Mouse (Mus musculus) MEL-GATA-1-ER (cell line): Measurements from ENCODE around the gene Htt.

Experiments used
- DNase-seq: peaks from one replicate; pipeline ENCODE4 v3.0.0-alpha.2; 2012; ENCODE audit warnings: low read depth; ENCODE audit errors: extremely low read depth

Gene Htt

DNA sequence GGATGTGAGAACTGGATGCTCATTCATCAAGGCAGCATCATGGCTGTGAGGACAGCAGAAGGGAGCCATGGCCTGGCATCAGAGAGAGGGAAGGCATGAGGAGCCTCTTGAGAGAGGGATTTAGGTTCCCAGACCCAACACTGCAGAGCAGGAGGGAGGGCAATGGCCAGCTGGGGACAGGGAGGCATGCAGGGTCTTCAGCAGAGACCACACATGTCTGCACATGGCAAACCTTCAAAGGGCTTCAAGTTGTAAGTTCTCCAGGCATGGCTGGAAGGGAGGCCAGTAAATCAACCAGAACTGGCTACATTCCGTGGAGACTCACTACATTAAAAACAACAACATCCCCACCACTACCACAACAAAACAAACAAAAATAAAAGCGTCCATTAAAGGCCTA, 169.6 kb downstream of the Htt start:
- DNase-seq = no peak

- no peak for DNase-seq
Observed at GRCm38 (mm10) chr5:34931516-34932457, 170.2 kb downstream of the Htt start.

GRCm38 (mm10) chr5:34932458-34932806, 170.9 kb downstream of the Htt start:
- DNase-seq = no peak

DNA sequence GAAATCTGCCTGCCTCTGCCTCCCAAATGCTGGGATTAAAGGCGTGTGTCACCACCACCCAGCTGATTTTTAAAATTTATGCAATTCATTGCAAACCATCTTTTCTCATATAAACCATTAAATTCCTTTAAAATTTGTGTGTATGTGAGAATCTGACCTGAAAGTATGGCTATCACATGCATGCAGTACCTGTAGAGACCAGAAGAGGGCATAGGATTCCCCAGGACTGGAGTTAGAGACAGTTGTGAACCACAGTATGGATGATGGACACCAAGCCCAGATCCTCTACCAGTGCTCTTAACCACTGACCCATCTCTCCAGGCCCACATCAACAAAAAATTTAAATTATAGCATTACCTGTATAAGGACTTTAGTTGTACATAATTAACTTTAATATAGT, 171.9 kb downstream of the Htt start:
- no peak for DNase-seq

DNA sequence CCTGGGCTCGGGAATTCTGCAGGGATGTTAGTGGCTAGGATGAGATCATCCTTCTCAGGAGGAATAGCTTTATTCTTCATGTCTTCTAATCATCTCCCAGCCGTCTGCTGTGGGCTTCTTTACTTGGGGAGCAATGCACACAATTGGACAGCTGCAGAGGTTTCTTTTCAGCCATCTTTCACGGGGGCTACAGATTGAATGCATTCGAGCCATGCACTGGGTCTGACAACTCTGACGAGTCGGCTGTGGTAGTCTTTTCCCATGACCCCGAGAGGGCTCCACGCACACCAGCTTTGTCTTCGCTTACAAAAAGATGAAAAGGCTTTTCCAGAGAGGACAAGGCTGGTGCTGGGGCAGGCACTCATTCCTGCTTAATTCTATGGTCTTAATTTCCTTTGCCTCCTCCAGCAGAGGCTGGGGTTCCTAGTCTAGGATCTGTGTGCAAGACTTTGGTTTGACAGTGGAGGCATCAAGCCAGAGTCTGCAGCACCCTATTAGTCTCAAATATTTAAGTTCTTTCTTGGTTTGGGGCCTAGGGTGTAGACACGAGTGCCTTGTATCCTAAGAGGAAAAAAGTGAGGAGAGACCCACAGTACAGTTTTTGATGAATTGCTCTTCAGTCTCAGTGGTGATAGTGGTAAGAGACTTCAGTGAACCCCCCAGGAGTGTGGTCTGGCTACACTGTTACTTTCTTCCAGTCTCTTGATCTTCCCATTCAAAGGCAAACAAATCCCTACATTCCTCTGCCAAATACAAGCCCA, 180.3 kb downstream of the Htt start:
- DNase-seq = no peak

GRCm38 (mm10) chr5:34943428-34943827, 181.9 kb downstream of the Htt start:
- DNase-seq = peak; percentile 83

DNA sequence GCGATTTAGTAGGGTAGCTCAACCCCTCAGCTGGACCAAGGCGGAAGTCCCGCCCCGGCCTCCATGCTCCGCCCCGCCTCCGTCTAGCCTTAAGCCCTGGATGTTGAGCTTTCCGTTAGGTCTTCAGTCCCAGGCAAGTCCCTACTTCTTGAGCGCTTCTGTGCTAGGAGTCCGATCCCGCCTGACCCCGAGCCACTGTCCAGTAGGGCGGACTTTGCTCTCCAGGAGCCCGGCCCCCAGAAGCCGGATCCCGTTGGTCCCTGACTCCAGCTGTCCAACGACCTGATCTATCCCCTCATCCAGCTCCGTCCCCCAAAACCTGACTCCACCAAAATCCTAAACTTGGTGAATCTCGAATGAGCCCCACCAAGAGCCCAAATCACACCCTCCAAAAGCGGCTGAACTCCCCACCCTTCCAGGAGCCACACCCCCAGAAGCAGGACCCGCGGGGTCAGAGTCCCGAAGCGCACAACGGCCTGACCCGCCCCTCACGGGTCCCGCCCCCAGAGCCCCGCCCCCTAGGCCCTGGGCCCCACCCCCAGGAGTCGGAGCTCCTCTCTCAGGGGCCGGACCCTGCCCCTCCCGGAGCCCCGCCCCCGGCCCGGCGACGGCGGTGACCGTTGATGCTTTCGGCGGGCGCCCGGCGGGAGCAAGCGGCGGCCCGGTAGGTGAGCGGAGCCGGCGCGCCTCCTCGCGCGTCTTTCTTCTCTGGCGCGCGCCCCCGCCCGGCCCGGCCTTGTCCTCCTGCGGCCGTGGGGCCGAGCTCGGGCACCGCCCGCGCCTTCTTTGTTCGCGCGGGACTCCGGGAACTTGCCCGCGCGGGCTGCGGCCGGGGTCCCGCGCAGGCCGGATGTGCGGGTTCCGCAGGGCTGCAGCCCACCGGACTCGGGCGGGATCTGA, 187.6 kb downstream of the Htt start, which contains the start of gene Rgs12:
Rgs12 (plus strand) TSS at position 585 of the 900 bp plus-strand sequence.
- peak; percentile 64 for DNase-seq

DNA sequence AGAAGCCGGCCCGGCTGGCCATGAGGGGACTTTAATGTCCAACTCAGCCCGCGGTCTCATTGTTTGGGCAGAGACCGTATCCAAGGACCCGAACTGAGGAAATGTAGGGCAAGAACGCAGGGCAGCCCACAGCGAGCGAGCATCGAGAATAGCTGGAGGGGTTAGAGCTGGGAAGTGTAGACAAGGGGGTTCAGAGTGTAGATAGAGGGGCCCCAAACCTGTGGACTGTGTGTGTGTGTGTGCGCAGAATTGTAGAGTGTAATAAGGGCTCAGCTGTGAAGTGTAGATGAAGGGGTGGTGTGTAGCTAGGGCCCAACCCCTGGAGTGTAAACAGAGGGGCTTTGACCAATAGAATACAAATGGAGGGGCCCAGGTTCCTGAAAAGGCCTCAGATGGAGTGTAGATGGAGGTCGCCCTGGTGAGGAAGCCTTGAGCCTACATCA, 188.2 kb downstream of the Htt start:
- peak; percentile 63 for DNase-seq

DNA sequence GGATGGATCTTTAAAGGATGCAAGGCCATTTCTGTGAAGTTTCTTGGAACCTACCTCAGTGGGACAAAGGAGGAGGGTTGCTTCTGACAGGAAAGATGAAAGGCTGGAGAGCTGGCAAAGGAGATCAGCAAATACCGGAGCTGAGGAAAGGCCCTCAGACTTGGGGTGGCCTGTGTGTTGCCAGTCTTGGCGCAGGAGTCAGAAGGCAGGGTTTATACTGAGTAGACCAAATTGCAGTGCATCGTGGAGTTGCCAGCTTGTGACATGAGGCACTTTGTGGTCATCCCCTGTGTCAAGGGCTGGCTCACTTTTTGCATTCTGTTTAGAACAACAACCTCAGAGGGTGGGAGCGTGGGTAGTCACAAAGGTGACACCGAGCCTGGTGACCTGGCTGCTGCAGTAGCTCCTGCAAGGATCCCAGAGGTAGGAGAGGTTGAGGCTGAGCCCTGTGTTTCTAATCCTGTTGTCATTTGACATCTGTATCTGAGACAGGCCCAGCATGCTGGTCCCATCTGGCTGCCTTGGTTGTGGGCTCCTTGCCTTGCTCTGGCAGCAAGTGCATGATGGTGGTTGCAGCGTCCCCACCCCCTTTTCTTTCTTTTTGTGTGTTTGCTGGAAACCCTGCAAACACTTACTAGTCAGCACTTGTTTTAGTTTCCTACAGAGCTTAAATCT, 189.1 kb downstream of the Htt start:
- DNase-seq = no peak

GRCm38 (mm10) chr5:34951161-34951834, 189.8 kb downstream of the Htt start:
- no peak for DNase-seq

GRCm38 (mm10) chr5:34954508-34954907, 193.0 kb downstream of the Htt start:
- no peak for DNase-seq

DNA sequence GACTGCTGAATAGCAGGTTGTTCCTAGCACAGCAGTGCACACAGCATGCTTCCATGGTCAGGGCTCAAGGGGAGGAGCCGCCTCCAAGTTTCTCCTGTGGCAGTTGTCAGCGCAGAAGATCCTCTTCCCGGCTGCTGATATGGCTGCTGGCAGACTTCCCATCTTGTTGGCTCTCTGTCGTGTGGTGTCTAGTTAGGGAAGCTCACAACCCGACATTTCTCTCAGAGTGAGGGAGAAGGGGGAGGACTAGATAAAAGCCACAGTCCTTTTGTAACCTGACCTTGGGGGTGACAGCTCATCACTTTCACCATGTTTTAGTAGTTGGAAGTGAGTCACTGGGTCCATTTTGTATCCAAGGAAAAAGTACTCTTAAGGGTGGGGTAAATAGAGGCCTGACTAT, 194.1 kb downstream of the Htt start:
- DNase-seq = peak; percentile 85

- no peak for DNase-seq
Observed at GRCm38 (mm10) chr5:34956151-34956550, 194.6 kb downstream of the Htt start.

DNA sequence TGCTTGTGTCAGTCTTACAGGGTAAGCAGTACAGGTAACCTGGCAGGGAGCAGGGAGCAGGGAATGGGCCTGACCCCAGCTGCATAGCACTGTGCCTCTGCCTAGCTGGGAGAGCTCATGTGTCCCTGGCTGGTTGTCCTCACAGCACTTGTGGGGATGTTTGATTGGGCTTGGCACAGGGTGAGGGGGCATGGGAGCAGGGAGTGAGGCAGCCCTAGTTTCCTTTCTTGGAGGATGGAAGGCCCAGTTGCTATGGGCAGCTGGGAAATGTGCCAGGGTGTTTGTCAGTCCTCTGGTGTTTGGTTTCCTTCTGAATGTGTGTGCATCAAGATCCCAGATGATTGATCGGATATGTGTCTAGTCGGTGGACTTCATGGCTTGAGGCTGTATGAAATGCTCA, 195.5 kb downstream of the Htt start:
- no peak for DNase-seq

DNA sequence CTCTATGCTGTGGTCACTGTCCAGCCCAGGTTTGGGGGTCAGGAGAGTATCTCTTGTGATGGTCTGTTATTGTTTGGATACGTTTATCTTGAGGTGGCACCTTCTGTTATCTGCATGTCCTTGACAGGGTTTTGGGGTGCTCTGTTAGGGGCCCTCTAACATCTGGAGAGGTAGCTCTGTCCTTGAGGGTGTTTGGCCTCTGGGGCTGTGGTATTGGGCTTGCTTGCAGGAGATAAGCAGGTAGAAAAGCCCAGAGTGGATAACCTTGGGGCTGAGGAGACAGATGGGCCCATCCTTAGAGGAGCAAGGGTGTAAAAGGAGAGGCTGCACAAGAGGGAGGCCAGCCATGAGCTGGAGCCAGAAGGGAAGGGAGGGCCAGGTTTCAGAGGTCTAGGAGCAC, 198.5 kb downstream of the Htt start:
- DNase-seq = no peak
